Mouse (Mus musculus) kidney, postnatal 0 days (tissue): ENCODE measurements at regions not wholly inside any gene's neighbourhood (a gene's known extent, or its start where the extent isn't known, plus 50 kb on each side); places are given as distances from the start of the nearest gene placed in this dataset.

Source experiments
- ATAC-seq: fragments of 200-750 bp; cut with Nextera tagmentation; replicated peaks from 2 replicates; pipeline ENCODE4 v1.8.0; 2017; ENCODE audit warnings: low read depth, moderate number of reproducible peaks, moderate TSS enrichment, moderate library complexity; ENCODE audit not compliant: low FRiP score
- DNase-seq: peaks from one replicate; pipeline ENCODE4 v3.0.0-alpha.2; 2016; ENCODE audit warnings: low spot score
- H3K27ac ChIP-seq: fragments of 300-500 bp; sonication (generic); 2 replicates; pipeline ENCODE4 v1.5.1; 2014; ENCODE audit warnings: mild to moderate bottlenecking
- H3K27me3 ChIP-seq: fragments of 300-500 bp; sonication (generic); 2 replicates; pipeline ENCODE4 v1.6.1; 2014; ENCODE audit warnings: low read length, mixed read lengths; ENCODE audit not compliant: insufficient read depth
- H3K36me3 ChIP-seq: fragments of 300-500 bp; sonication (generic); 2 replicates; pipeline ENCODE4 v1.6.1; 2014; ENCODE audit warnings: low read length, mixed read lengths; ENCODE audit not compliant: insufficient read depth
- H3K4me1 ChIP-seq: fragments of 300-500 bp; sonication (generic); replicated peaks from 2 replicates; pipeline ENCODE4 v1.6.1; 2014; ENCODE audit warnings: antibody characterized with exemption, low read length, mixed read lengths; ENCODE audit not compliant: insufficient read depth
- H3K4me2 ChIP-seq: fragments of 300-500 bp; sonication (generic); 2 replicates; pipeline ENCODE4 v1.6.1; 2014; ENCODE audit warnings: mild to moderate bottlenecking, low read length, moderate library complexity, mixed read lengths
- H3K4me3 ChIP-seq: fragments of 300-500 bp; sonication (generic); replicated peaks from 2 replicates; pipeline ENCODE4 v1.5.1; 2014; ENCODE audit warnings: low read depth, low read length
- H3K9ac ChIP-seq: fragments of 300-500 bp; sonication (generic); 2 replicates; pipeline ENCODE4 v1.6.1; 2014; ENCODE audit warnings: low read depth, low read length
- H3K9me3 ChIP-seq: fragments of 300-500 bp; sonication (generic); replicated peaks from 2 replicates; pipeline ENCODE4 v1.6.1; 2016; ENCODE audit warnings: low read length, inconsistent platforms, mixed read lengths
- CTCF ChIP-seq: IDR thresholded peaks from 2 replicates; pipeline ENCODE4 v1.5.1; 2016; ENCODE audit warnings: antibody characterized with exemption, low read depth, mild to moderate bottlenecking, moderate library complexity
- WGBS: fragments of 180-500 bp; shearing (Covaris S2); extraction: QIAGEN DNeasy Blood & Tissue Kit; methylation state at CpG from one replicate; pipeline ENCODE4 v1.1.7; 2014; 5-methylcytosine and 5-hydroxymethylcytosine counted together

GRCm38 (mm10) chr1:42774971-42775892 lies 75.8 kb upstream of the Mrps9 start:
- H3K4me3 ChIP-seq, result no peak overlapping the region
- no peaks in the 10 kb centered on the region for H3K4me1 ChIP-seq
- no peak overlapping the region for H3K9ac ChIP-seq
- WGBS, result 69% methylated on average over 7 of the region's 7 CpGs
- peak overlapping the region; percentile 79 for H3K27ac ChIP-seq
- no peaks in the 10 kb centered on the region for H3K36me3 ChIP-seq
- no peaks in the 10 kb centered on the region for H3K9me3 ChIP-seq
- 0 out of 2 replicates have a peak, but pooled peaks have one; percentile 3 for TF ChIP-seq CTCF
- ATAC-seq (0 out of 2 replicates have a peak, but pooled peaks have one; percentile 31), DNase-seq (peak; percentile 33)
- H3K4me2 ChIP-seq, result no peak overlapping the region
- H3K27me3 ChIP-seq, result no peaks in the 10 kb centered on the region

- Histone ChIP-seq H3K4me3 (no peak overlapping the region), H3K4me1 (no peaks in the 10 kb centered on the region; the same call in 1 of the 2 replicates), H3K36me3 (no peaks in the 10 kb centered on the region), H3K9ac (no peak overlapping the region), H3K9me3 (no peaks in the 10 kb centered on the region), H3K4me2 (no peak overlapping the region), H3K27me3 (no peaks in the 10 kb centered on the region), H3K27ac (peak overlapping the region; percentile 79)
- ATAC-seq (no peak), DNase-seq (peak; percentile 36)
- no peak for TF ChIP-seq CTCF
- WGBS, result 58% methylated on average over 2 of the region's 2 CpGs
These were observed 75.1 kb upstream of the Mrps9 start for GRCm38 (mm10) chr1:42775893-42776287.

- DNase-seq, result no peak
- no peak for TF ChIP-seq CTCF
- 67% methylated on average over 1 of the region's 1 CpGs for WGBS
- H3K27me3 ChIP-seq, result no peaks in the 10 kb centered on the region
- no peak overlapping the region for H3K9ac ChIP-seq
- no peaks in the 10 kb centered on the region for H3K9me3 ChIP-seq
- H3K36me3 ChIP-seq, result no peaks in the 10 kb centered on the region
- no peak for ATAC-seq
- no peaks in the 10 kb centered on the region; the same call in 1 of the 2 replicates for H3K4me1 ChIP-seq
- no peak overlapping the region for H3K4me2 ChIP-seq
- no peak overlapping the region for H3K4me3 ChIP-seq
- no peak overlapping the region for H3K27ac ChIP-seq
These were observed 73.6 kb upstream of the Mrps9 start for GRCm38 (mm10) chr1:42777416-42777815.

GRCm38 (mm10) chr1:42779761-42780160 lies 71.3 kb upstream of the Mrps9 start:
- no peaks in the 10 kb centered on the region; the same call in 1 of the 2 replicates for H3K4me1 ChIP-seq
- no peak overlapping the region for H3K4me3 ChIP-seq
- no peaks in the 10 kb centered on the region for H3K36me3 ChIP-seq
- 0 out of 2 replicates have a peak overlapping the region, but pooled peaks have one; percentile 39 for H3K4me2 ChIP-seq
- peak; percentile 90 for TF ChIP-seq CTCF
- WGBS, result 26% methylated on average over 5 of the region's 5 CpGs
- DNase-seq, result peak; percentile 78
- no peak overlapping the region for H3K27ac ChIP-seq
- H3K9me3 ChIP-seq, result no peaks in the 10 kb centered on the region
- H3K9ac ChIP-seq, result no peak overlapping the region
- no peak for ATAC-seq
- H3K27me3 ChIP-seq, result no peaks in the 10 kb centered on the region

- Histone ChIP-seq H3K9me3 (no peaks in the 10 kb centered on the region), H3K9ac (no peak overlapping the region), H3K4me1 (no peaks in the 10 kb centered on the region; the same call in 1 of the 2 replicates), H3K27ac (no peak overlapping the region), H3K4me2 (peak overlapping the region; percentile 39), H3K4me3 (no peak overlapping the region; the same call in 1 of the 2 replicates), H3K27me3 (no peaks in the 10 kb centered on the region), H3K36me3 (no peaks in the 10 kb centered on the region)
- 33% methylated on average over 15 of the region's 15 CpGs for WGBS
- DNase-seq (peak; percentile 15), ATAC-seq (no peak)
- TF ChIP-seq CTCF, result no peak
These were observed 70.8 kb upstream of the Mrps9 start for GRCm38 (mm10) chr1:42780266-42780665.

DNA sequence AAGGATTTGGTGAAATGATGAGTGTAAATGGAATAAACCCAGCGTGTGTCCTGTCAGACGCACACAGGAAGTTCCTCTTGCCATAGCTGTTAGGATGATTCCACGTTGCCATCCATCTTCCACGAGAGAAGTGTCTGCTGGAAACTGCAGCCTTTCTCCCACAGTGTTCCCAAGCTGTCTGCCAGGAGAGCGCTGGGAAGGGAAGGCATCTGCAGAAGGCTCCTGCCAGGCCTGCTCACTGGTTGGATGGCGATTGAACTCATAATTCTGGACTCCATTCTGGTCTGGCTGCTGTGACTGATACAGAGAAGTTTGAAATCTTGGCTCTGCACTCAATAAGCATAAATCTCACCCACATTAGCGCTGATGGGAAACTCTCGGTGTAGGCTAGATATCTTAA lies 69.5 kb upstream of the Mrps9 start:
- Histone ChIP-seq H3K4me2 (no peak overlapping the region), H3K4me3 (no peak overlapping the region), H3K4me1 (no peaks in the 10 kb centered on the region; the same call in 1 of the 2 replicates), H3K36me3 (no peaks in the 10 kb centered on the region), H3K9ac (no peak overlapping the region), H3K27me3 (no peaks in the 10 kb centered on the region), H3K9me3 (no peaks in the 10 kb centered on the region), H3K27ac (no peak overlapping the region)
- DNase-seq, result no peak
- no peak for ATAC-seq
- 66% methylated on average over 8 of the region's 8 CpGs for WGBS
- TF ChIP-seq CTCF, result no peak
